Mouse (Mus musculus): ENCODE results near the gene AV320801. TPM values are rescaled to one million over a fixed set of nuclear protein-coding genes. Genes with fewer than 3 reads are reported as not detected.
"Not testable (repeated sequence)": the region's sequence is repeated elsewhere in the genome, so short reads cannot be mapped to it uniquely, and the experiment has no call there.

AV320801 gene
- total RNA-seq (2021): not detected

DNA sequence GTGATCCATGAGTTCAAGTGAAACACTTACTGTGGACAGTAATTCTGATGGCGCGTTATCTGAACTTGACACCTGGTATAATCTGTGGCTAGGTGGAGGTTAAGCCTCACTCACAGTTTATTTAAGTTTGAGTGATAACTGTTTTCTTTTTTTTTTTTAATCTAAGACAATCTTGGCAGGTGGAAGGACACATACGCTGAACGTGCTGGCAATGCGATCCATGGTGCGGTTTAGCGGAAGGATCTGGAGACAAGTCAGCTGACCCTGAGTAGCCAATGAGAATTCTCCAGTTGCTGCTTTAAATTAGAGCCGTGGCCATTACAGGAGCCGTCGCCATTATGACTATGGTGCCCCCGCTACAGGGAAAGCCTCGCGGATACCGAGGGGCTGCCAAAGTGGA is at the start of gene AV320801:
AV320801 (plus strand) TSS at position 301 of the 400 bp plus-strand sequence.
- intact Hi-C loops (cut with DNase I); DNase-seq (ENCODE audit: low spot score): not testable (repeated sequence)

DNA sequence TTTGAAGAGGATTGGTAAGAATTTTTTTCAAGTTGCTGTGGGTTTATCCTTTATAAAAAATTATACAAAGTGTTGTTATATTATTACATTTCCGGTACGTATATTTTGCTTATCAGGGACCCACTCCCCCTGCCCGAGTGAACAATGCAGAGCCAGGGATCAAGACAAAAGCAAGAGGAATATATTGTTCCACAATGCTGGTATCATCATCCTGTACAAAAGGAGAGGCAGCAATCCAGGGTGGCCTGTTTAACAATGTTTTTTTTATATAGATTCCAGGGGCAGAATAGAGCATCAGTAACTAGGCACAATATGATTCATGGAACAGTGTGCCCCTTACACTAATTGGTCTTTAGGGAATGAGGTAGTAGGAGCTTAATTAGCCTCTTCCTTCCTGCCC is 30.2 kb upstream of the AV320801 start:
- intact Hi-C loops (cut with DNase I): not testable (repeated sequence)

DNA sequence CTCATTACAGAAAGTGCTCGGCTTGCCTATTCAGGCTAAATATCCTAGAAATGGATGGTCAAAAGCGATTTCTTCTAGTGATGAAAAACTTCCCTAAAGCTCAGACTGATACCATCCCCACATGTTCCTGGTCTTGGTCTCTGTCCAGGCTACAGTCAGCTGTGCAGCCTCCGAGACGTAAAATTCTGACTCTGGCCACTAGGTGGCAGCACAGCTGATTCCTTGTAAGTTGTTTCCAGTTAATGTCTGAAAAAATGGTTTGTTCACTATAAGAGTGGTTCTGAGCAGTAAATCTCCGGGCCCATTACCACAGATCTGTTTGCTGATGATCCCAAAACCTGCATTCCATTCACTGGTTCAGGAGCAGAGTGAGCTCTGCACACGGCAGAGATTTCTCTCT is 12.5 kb upstream of the AV320801 start:
- intact Hi-C loops (cut with DNase I); DNase-seq (ENCODE audit: low spot score): not testable (repeated sequence)

More for the DNA sequence above, 30.2 kb upstream of the AV320801 start:
- not testable (repeated sequence) for DNase-seq (ENCODE audit: low spot score)

DNA sequence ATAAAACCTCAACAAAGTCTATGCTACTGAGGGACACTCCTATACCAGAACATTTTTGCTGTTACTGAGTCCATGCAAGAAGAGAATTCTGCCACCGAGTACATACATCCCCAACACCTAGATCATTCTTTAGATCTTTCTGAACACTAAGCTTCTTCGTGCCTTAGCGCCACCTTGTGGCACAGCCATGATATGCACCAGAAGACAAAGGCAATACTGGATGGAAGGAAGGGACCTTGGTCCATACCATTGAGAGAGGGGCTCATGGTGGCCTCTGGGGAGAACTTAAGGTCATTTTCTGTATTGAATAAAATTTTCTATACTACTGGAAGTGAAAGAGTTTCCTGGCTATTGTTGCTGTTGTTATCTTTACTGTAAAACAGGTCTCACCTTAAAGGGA is 11.2 kb upstream of the AV320801 start:
- intact Hi-C loops (cut with DNase I); DNase-seq (ENCODE audit: low spot score): not testable (repeated sequence)

Other genes with a start within 250 kb of the AV320801 start
- gene Pramel3, start 192.3 kb upstream of the AV320801 start, total RNA-seq (2021): not detected
- gene Gm5128, start 121.3 kb upstream of the AV320801 start, total RNA-seq (2021): not detected
- gene Gm7903, start 60.8 kb upstream of the AV320801 start, total RNA-seq (2021): not detected
- gene Nxf7, start 104.2 kb downstream of the AV320801 start, total RNA-seq (2021): under 1 TPM in 1 of 2 experiments, not detected in 1; 0.13 TPM
- not detected for gene Prame, start 133.1 kb downstream of the AV320801 start, total RNA-seq (2021)
- gene Tcp11x2, start 199.2 kb downstream of the AV320801 start, total RNA-seq (2021): not detected
- not detected for gene Tmsb15a, start 230.7 kb downstream of the AV320801 start, total RNA-seq (2021)
- gene Armcx5, start 248.1 kb downstream of the AV320801 start, total RNA-seq (2021): 1 to 10 TPM; 5.9 to 6.5 TPM
- gene Gprasp1, start 248.1 kb downstream of the AV320801 start, total RNA-seq (2021): 10 to 100 TPM; 16.9 to 19.3 TPM

Data from heart, postnatal 25 days (tissue).